Mouse (Mus musculus) adrenal gland, postnatal 10 days (tissue): ENCODE measurements at regions not wholly inside any gene's neighbourhood (a gene's known extent, or its start where the extent isn't known, plus 50 kb on each side); places are given as distances from the start of the nearest gene placed in this dataset.

Experiments
- DNase-seq: peaks from one replicate; pipeline ENCODE4 v3.0.0; 2021; ENCODE audit warnings: mixed read lengths

GRCm38 (mm10) chr9:93136349-93136748, 594.3 kb downstream of the Plod2 start:
- no peak for DNase-seq

GRCm38 (mm10) chr9:93170071-93170470, 628.0 kb downstream of the Plod2 start:
- no peak for DNase-seq

- no peak for DNase-seq
Measured at GRCm38 (mm10) chr9:93186638-93187037, 644.6 kb downstream of the Plod2 start.

GRCm38 (mm10) chr9:93232562-93232961, 690.5 kb downstream of the Plod2 start:
- DNase-seq: no peak

GRCm38 (mm10) chr9:93252146-93252545, 710.1 kb downstream of the Plod2 start:
- no peak for DNase-seq

GRCm38 (mm10) chr9:93297332-93297731, 755.3 kb downstream of the Plod2 start:
- DNase-seq: no peak

- DNase-seq: no peak
Measured at GRCm38 (mm10) chr9:93306753-93307152, 764.7 kb downstream of the Plod2 start.

- no peak for DNase-seq
Measured at GRCm38 (mm10) chr9:93328997-93329682, 787.1 kb downstream of the Plod2 start.
